Mouse (Mus musculus) midbrain, embryonic 11.5 days (tissue): ENCODE results near the gene Gif. TPM values are rescaled to one million over a fixed set of nuclear protein-coding genes. Genes with fewer than 3 reads are reported as not detected.

Experiments
- ATAC-seq: fragments of 200-750 bp; cut with Nextera tagmentation; 2 replicates; pipeline ENCODE4 v1.8.0; 2017; ENCODE audit warnings: moderate TSS enrichment, moderate library complexity; ENCODE audit not compliant: low FRiP score
- DNase-seq: peaks from one replicate; pipeline ENCODE4 v3.0.0; 2015; ENCODE audit warnings: low spot score; ENCODE audit errors: missing footprints
- H3K27ac ChIP-seq: fragments of 300-500 bp; sonication (generic); 2 replicates; pipeline ENCODE4 v1.5.1; 2014; ENCODE audit warnings: low read depth, low read length
- H3K27me3 ChIP-seq: fragments of 300-500 bp; sonication (generic); 2 replicates; pipeline ENCODE4 v1.6.1; 2014; ENCODE audit warnings: mild to moderate bottlenecking, low read length, moderate library complexity, mixed read lengths; ENCODE audit not compliant: control insufficient read depth, insufficient read depth
- H3K36me3 ChIP-seq: fragments of 300-500 bp; sonication (generic); 2 replicates; pipeline ENCODE4 v1.6.1; 2014; ENCODE audit warnings: mild to moderate bottlenecking, low read length, moderate library complexity, mixed read lengths; ENCODE audit not compliant: control insufficient read depth, insufficient read depth
- H3K4me1 ChIP-seq: fragments of 300-500 bp; sonication (generic); 2 replicates; pipeline ENCODE4 v1.6.1; 2014; ENCODE audit warnings: low read length; ENCODE audit not compliant: control insufficient read depth, insufficient read depth
- H3K4me2 ChIP-seq: fragments of 300-500 bp; sonication (generic); 2 replicates; pipeline ENCODE4 v1.6.1; 2014; ENCODE audit warnings: mild to moderate bottlenecking, moderate library complexity
- H3K4me3 ChIP-seq: fragments of 300-500 bp; sonication (generic); 2 replicates; pipeline ENCODE4 v1.5.1; 2014; ENCODE audit warnings: low read depth, low read length
- H3K9ac ChIP-seq: fragments of 300-500 bp; sonication (generic); 2 replicates; pipeline ENCODE4 v1.6.1; 2014; ENCODE audit warnings: low read length
- H3K9me3 ChIP-seq: fragments of 300-500 bp; sonication (generic); 2 replicates; pipeline ENCODE4 v1.6.1; 2016; ENCODE audit warnings: low read length; ENCODE audit not compliant: control insufficient read depth
- WGBS: fragments of 180-500 bp; shearing (Covaris S2); extraction: QIAGEN DNeasy Blood & Tissue Kit; methylation state at CpG from one replicate; pipeline ENCODE4 v1.1.7; 2014; 5-methylcytosine and 5-hydroxymethylcytosine counted together
- polyA plus RNA-seq: library from polyadenylated mRNA; unstranded; fragments of >200 nt; fragmentation: Nextera tagmentation; extraction: Ambion mirVana; gene quantifications from 2 replicates; pipeline ENCODE4 v1.2.1, GENCODE M21; 2014

Gene Gif
- polyA plus RNA-seq, result not detected in 2 replicates

DNA sequence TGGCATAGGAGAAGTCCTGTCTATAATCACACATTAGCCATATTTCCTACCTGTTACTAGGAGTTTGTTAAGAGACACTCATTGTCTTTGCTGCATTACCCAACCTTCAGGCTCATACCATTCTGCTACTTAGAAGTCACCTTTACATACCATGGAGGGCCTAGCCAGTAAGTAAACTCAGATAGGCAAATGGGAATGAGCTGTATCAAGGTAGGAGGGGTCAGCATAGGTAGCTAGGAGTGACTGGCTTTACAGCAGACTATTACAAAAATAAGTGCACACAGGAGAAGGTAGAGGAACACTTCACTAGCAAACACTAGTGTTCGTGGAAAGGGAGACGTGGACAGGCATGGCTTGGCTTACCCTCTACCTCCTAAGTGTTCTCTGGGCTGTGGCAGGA is at the start of gene Gif:
Gif (plus strand) TSS at position 257 of the 400 bp plus-strand sequence.
- Histone ChIP-seq H3K4me2 (no peak within 1 kb of the TSS), H3K9ac (no peak within 1 kb of the TSS), H3K9me3 (no peaks in the 10 kb centered on the region), H3K4me3 (no peak within 1 kb of the TSS), H3K36me3 (no peaks in the 10 kb centered on the region), H3K27ac (no peak within 1 kb of the TSS), H3K4me1 (no peaks in the 10 kb centered on the region), H3K27me3 (no peaks in the 10 kb centered on the region)
- ATAC-seq, result no peak
- no peak for DNase-seq
- 82% methylated on average over 2 of the region's 2 CpGs for WGBS

DNA sequence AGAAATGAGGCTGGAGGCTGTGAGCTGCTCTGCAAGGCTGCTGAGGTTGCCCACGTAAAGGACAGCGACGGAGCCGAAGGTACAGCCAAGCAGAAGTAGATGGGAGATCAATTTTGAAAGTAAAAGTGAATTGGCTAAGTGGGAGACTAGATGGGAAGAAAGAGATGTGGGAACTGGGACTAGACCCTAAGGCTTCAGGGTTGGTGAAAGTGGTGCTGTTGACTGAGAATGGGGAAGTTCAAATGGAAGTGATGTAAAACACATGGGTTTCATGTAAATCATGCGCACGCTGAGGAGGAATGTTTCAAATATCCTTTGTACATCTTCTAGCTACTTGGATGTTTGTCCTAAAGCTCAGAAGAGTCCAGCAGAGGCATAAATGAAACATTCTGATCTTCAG is 49.0 kb upstream of the Gif start:
- H3K9me3 ChIP-seq, result no peaks in the 10 kb centered on the region
- 91% methylated on average over 6 of the region's 6 CpGs for WGBS
- no peak overlapping the region for H3K4me2 ChIP-seq
- no peaks in the 10 kb centered on the region for H3K36me3 ChIP-seq
- H3K27ac ChIP-seq, result no peak overlapping the region
- DNase-seq, result no peak
- ATAC-seq, result no peak
- H3K4me1 ChIP-seq, result no peaks in the 10 kb centered on the region
- H3K9ac ChIP-seq, result no peak overlapping the region
- no peaks in the 10 kb centered on the region for H3K27me3 ChIP-seq
- H3K4me3 ChIP-seq, result no peak overlapping the region

DNA sequence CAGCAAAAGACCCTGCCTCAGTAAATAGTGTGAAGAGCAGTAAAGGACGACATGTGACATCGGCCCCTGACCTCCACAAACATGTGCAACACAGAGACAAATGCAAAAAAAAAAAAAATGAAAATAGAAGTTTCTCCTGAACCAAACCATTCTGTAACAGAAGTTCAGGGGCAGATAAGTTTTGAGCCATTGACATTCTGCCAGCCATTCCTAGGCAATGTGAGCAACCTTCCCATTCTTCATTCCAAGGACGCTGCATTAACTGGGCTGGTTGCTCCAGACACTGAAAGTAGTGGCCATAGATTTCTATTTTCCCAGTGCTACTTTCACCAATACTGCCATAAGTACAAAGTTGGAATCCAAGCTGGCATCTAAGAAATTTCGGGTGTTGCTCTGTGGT is 34.9 kb upstream of the Gif start:
- H3K36me3 ChIP-seq, result no peaks in the 10 kb centered on the region
- H3K9me3 ChIP-seq, result no peaks in the 10 kb centered on the region
- H3K4me3 ChIP-seq, result no peak overlapping the region
- 88% methylated on average over 4 of the region's 4 CpGs for WGBS
- ATAC-seq (no peak), DNase-seq (no peak)
- no peak overlapping the region for H3K9ac ChIP-seq
- H3K4me2 ChIP-seq, result no peak overlapping the region
- no peaks in the 10 kb centered on the region for H3K27me3 ChIP-seq
- H3K27ac ChIP-seq, result no peak overlapping the region
- no peaks in the 10 kb centered on the region for H3K4me1 ChIP-seq

DNA sequence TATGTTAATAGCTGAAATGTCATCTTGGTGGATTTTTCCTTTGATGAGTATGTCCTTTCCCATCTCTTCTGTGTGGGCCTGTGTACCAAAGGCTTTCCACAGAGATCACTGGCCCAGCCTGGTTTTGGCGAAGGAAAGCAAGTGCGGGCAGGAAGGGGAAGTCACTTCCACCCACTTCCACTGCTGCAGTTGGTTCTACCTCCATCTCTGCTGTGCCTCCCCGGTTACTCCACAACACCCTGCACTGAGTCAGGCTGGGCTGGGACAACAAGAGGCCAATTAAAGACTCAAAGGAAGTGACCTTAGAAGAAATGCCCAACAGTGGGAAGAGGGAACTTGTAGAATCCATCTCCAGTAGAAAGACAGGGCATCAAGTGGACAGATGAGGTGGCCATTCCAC is 27.3 kb upstream of the Gif start:
- 94% methylated on average over 3 of the region's 3 CpGs for WGBS
- no peak for DNase-seq
- no peak overlapping the region for H3K4me2 ChIP-seq
- H3K9ac ChIP-seq, result no peak overlapping the region
- no peaks in the 10 kb centered on the region for H3K27me3 ChIP-seq
- no peak overlapping the region for H3K4me3 ChIP-seq
- no peaks in the 10 kb centered on the region for H3K36me3 ChIP-seq
- no peak overlapping the region for H3K27ac ChIP-seq
- H3K4me1 ChIP-seq, result no peaks in the 10 kb centered on the region
- H3K9me3 ChIP-seq, result no peaks in the 10 kb centered on the region
- ATAC-seq, result no peak

DNA sequence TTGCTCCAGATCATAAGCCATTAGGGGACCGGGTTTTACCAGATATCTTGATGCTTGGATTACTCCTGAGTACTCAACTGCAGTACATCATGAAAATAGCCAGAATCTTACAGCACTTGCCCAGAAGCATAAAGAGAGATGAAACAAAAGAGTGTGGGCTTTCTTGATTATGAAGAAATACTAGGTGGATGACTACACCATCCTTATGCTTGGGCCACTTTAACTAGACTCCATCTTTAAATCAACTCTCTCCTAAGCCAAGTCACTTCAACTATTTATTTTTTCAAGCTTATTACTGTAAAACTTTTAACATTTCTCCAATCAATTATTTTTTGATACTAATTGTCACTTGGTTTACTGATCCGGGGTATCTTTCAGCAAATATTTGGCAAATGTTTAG is 23.5 kb upstream of the Gif start:
- no peak overlapping the region for H3K4me2 ChIP-seq
- H3K4me3 ChIP-seq, result no peak overlapping the region
- H3K4me1 ChIP-seq, result no peaks in the 10 kb centered on the region
- ATAC-seq, result no peak
- H3K27ac ChIP-seq, result no peak overlapping the region
- H3K9me3 ChIP-seq, result no peaks in the 10 kb centered on the region
- H3K9ac ChIP-seq, result no peak overlapping the region
- no peaks in the 10 kb centered on the region for H3K27me3 ChIP-seq
- DNase-seq, result no peak
- WGBS, result 81% methylated on average over 2 of the region's 2 CpGs
- H3K36me3 ChIP-seq, result no peaks in the 10 kb centered on the region

DNA sequence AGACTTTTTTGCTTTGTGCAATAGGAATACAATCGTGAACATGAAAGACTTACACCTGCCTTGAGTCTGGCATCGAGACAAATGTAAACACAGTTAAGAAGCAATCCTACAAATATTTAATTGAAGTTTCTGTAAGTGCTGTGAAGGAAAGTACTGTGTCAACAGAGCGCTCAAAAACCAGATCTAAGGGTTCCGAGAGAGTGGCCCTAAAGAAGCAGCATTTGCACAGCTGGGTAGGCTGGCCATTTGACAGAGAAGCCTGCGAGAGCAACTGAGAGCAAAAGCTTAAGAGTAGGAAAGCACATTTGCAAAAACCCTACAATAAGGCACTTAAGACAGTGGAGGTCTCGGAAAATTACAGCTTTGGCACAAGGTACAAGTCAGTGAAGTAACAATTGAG is 23.1 kb upstream of the Gif start:
- Histone ChIP-seq H3K4me1 (no peaks in the 10 kb centered on the region), H3K9me3 (no peaks in the 10 kb centered on the region), H3K4me2 (no peak overlapping the region), H3K4me3 (no peak overlapping the region), H3K27me3 (no peaks in the 10 kb centered on the region), H3K27ac (no peak overlapping the region), H3K36me3 (no peaks in the 10 kb centered on the region), H3K9ac (no peak overlapping the region)
- ATAC-seq, result no peak
- WGBS, result 75% methylated on average over 6 of the region's 6 CpGs
- DNase-seq, result no peak

DNA sequence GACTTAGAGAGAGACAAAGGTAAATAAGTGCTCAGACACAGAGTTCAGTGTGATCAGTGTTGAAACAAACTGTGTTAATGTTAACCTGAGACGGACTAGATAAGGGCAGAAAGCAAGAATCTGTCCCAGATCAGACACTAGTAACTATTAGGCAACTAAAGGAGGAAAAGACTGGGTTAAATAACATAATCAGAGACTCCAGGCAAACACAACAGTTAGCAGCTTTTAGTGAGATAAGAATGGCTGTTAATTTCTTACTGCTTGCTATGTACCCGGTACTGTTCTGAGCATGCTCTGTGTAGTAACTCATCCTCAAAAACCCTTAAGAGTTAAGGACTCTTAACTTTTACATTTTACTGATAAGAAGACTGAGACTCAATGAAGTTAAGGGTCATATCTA is 21.4 kb upstream of the Gif start:
- 87% methylated on average over 2 of the region's 2 CpGs for WGBS
- Histone ChIP-seq H3K4me1 (no peaks in the 10 kb centered on the region), H3K36me3 (no peaks in the 10 kb centered on the region), H3K27ac (no peak overlapping the region), H3K4me2 (no peak overlapping the region), H3K9me3 (no peaks in the 10 kb centered on the region), H3K9ac (no peak overlapping the region), H3K27me3 (no peaks in the 10 kb centered on the region), H3K4me3 (no peak overlapping the region)
- ATAC-seq (no peak), DNase-seq (no peak)

DNA sequence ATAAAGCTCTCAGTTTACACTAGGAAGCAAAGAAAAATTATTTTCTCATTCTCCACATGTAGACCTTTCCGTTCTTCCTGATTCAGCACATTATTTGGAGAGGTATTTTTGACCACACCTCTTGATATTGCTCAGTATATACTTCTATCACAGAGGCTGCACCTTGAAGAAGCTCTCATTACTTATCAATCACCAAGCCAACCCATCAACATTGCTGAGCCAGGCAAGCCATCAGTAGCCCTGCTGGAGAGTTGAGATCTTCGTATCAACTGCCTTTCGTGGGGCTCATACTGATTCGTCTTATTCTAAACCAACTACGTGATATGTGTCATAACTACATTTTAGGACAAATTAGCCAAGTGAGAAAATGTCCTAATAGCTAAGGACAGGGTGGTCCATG is 20.1 kb upstream of the Gif start:
- WGBS, result 91% methylated on average over 5 of the region's 5 CpGs
- H3K4me1 ChIP-seq, result no peaks in the 10 kb centered on the region
- no peak overlapping the region for H3K27ac ChIP-seq
- no peak overlapping the region for H3K4me3 ChIP-seq
- H3K9me3 ChIP-seq, result no peaks in the 10 kb centered on the region
- DNase-seq, result no peak
- no peak overlapping the region for H3K4me2 ChIP-seq
- H3K9ac ChIP-seq, result no peak overlapping the region
- no peak for ATAC-seq
- H3K27me3 ChIP-seq, result no peaks in the 10 kb centered on the region
- H3K36me3 ChIP-seq, result no peaks in the 10 kb centered on the region

DNA sequence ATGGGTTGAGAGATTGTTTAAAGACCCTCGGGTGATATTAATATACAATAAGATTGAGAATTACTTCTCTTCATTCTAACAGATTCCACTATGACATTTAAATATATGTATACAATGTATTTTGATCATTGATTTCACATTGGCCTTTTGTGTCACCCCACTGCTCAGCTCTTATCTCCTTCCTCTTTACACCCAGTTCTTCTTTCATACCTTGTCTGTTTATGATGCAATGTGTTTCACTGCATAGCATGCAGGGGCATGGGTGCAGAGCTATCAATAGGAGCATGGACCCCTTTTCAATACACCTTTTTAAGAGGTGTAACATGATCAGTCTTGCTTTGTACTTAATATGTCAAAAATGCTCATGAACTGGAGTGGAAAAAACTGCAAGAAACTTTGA is 17.1 kb upstream of the Gif start:
- DNase-seq, result no peak
- 83% methylated on average over 1 of the region's 1 CpGs for WGBS
- Histone ChIP-seq H3K4me1 (no peaks in the 10 kb centered on the region), H3K9me3 (no peaks in the 10 kb centered on the region), H3K27me3 (no peaks in the 10 kb centered on the region), H3K36me3 (no peaks in the 10 kb centered on the region), H3K4me3 (no peak overlapping the region), H3K27ac (no peak overlapping the region), H3K4me2 (no peak overlapping the region), H3K9ac (no peak overlapping the region)
- no peak for ATAC-seq

DNA sequence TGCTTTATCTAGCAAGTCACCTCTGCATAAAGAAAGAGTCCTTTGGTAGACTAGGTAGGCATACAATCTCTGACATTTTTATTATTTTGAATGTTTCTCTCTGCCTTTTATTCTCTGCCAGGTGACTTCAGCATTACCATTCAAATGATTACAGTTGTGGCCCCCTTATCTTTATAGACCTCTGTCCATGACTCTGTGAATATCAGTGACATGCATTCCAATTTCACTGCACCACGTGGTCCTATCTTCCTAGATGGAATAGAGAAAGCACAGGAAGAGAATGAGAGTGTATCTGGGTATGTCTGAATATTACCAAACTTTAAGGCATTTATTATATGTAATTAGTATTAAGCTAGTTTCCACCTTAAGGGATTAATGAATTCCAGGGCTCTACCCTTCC is 10.9 kb upstream of the Gif start:
- 53% methylated on average over 1 of the region's 1 CpGs for WGBS
- Histone ChIP-seq H3K9ac (no peak overlapping the region), H3K36me3 (no peaks in the 10 kb centered on the region), H3K27me3 (no peaks in the 10 kb centered on the region), H3K4me3 (no peak overlapping the region), H3K4me2 (no peak overlapping the region), H3K9me3 (no peaks in the 10 kb centered on the region), H3K27ac (no peak overlapping the region), H3K4me1 (no peaks in the 10 kb centered on the region)
- ATAC-seq (no peak), DNase-seq (no peak)
